Mouse (Mus musculus) 3134 (cell line): ENCODE data around the gene Rcl1.

Experiments used
- DNase-seq: peaks from one replicate; pipeline ENCODE4 v3.0.0-alpha.2; 2011; ENCODE audit warnings: low spot score; ENCODE audit not compliant: insufficient read length; ENCODE audit errors: extremely low read depth

Gene Rcl1

GRCm38 (mm10) chr19:29106261-29106660 is 5.1 kb downstream of the Rcl1 start:
- no peak for DNase-seq

GRCm38 (mm10) chr19:29112662-29113061 is 11.5 kb downstream of the Rcl1 start:
- DNase-seq: no peak

- DNase-seq: no peak
Measured at GRCm38 (mm10) chr19:29113746-29114649, 12.8 kb downstream of the Rcl1 start.

- DNase-seq: no peak
Measured at GRCm38 (mm10) chr19:29116796-29117195, 15.6 kb downstream of the Rcl1 start.

GRCm38 (mm10) chr19:29118196-29118595 is 17.0 kb downstream of the Rcl1 start:
- DNase-seq: no peak

GRCm38 (mm10) chr19:29120311-29120710 is 19.1 kb downstream of the Rcl1 start:
- DNase-seq: no peak

- no peak for DNase-seq
Measured at GRCm38 (mm10) chr19:29121394-29121793, 20.2 kb downstream of the Rcl1 start.

GRCm38 (mm10) chr19:29124886-29125585 is 23.9 kb downstream of the Rcl1 start:
- no peak for DNase-seq

- no peak for DNase-seq
Measured at GRCm38 (mm10) chr19:29126347-29127015, 25.3 kb downstream of the Rcl1 start.

GRCm38 (mm10) chr19:29127331-29127730 is 26.2 kb downstream of the Rcl1 start:
- DNase-seq: no peak

GRCm38 (mm10) chr19:29128217-29128616 is 27.0 kb downstream of the Rcl1 start:
- DNase-seq: no peak

- no peak for DNase-seq
Measured at GRCm38 (mm10) chr19:29129551-29129950, 28.4 kb downstream of the Rcl1 start.

- no peak for DNase-seq
Measured at GRCm38 (mm10) chr19:29131171-29131570, 30.0 kb downstream of the Rcl1 start.

GRCm38 (mm10) chr19:29134293-29134692 is 33.1 kb downstream of the Rcl1 start:
- no peak for DNase-seq

- DNase-seq: no peak
Measured at GRCm38 (mm10) chr19:29135172-29135736, 34.1 kb downstream of the Rcl1 start.

- DNase-seq: no peak
Measured at GRCm38 (mm10) chr19:29138546-29139270, 37.5 kb downstream of the Rcl1 start.

- no peak for DNase-seq
Measured at GRCm38 (mm10) chr19:29139699-29140456, 38.7 kb downstream of the Rcl1 start.

- no peak for DNase-seq
Measured at GRCm38 (mm10) chr19:29140933-29141332, 39.8 kb downstream of the Rcl1 start.

GRCm38 (mm10) chr19:29142307-29142706 is 41.1 kb downstream of the Rcl1 start:
- DNase-seq: no peak

- DNase-seq: no peak
Measured at GRCm38 (mm10) chr19:29145421-29145820, 44.2 kb downstream of the Rcl1 start.
